Mouse (Mus musculus): ENCODE measurements around the gene Pla2g5.

- TF ChIP-seq CTCF (IDR thresholded peaks at IDR 0.05; ENCODE audit: borderline replicate concordance, extremely low read depth, insufficient read depth, insufficient read length) = no peak
- TF ChIP-seq POLR2A (IDR thresholded peaks at IDR 0.05; ENCODE audit: borderline replicate concordance, extremely low read depth, insufficient read depth, insufficient read length, poor library complexity, severe bottlenecking) = no peak
Observed at GRCm38 (mm10) chr4:138786141-138786540, 77.1 kb downstream of the Pla2g5 start.
